Mouse (Mus musculus) C2C12 (cell line): ENCODE measurements around the gene Asb15. TPM values are rescaled to one million over a fixed set of nuclear protein-coding genes. Genes with fewer than 3 reads are reported as not detected.

Source experiments
- H3K27me3 ChIP-seq: one replicate; pipeline ENCODE4 v1.6.1; 2011; ENCODE audit not compliant: control insufficient read depth, insufficient read depth, insufficient read length
- H3K36me3 ChIP-seq: one replicate; pipeline ENCODE4 v1.6.1; 2011; ENCODE audit not compliant: control insufficient read depth, insufficient read depth
- H3K4me3 ChIP-seq: one replicate; pipeline ENCODE4 v1.5.1; 2011; ENCODE audit warnings: mild to moderate bottlenecking, control low read depth; ENCODE audit not compliant: poor library complexity, insufficient read depth, severe bottlenecking
- H3K79me2 ChIP-seq: one replicate; pipeline ENCODE4 v1.6.1; 2011; ENCODE audit not compliant: control insufficient read depth, insufficient read depth
- H3K79me3 ChIP-seq: one replicate; pipeline ENCODE4 v1.6.1; 2011; ENCODE audit warnings: low read depth, control low read depth
- H3ac ChIP-seq: one replicate; pipeline ENCODE3; 2011; ENCODE audit warnings: low read depth; ENCODE audit not compliant: control insufficient read depth, insufficient read length
- CEBPB ChIP-seq: IDR thresholded peaks from one replicate; pipeline ENCODE4 v1.6.1; 2011; ENCODE audit warnings: low read depth, mild to moderate bottlenecking, control low read depth, moderate library complexity
- CTCF ChIP-seq: IDR thresholded peaks from one replicate; pipeline ENCODE4 v1.5.1; 2011; ENCODE audit not compliant: control insufficient read depth, insufficient read depth, insufficient read length
- FOSL1 ChIP-seq: IDR thresholded peaks from one replicate; pipeline ENCODE4 v1.8.0; 2011; ENCODE audit warnings: mild to moderate bottlenecking, low read length; ENCODE audit not compliant: poor library complexity, insufficient read depth, severe bottlenecking
- MAX ChIP-seq: IDR thresholded peaks from one replicate; pipeline ENCODE4 v1.6.1; 2011; ENCODE audit warnings: mild to moderate bottlenecking, control low read depth
- MYOD1 ChIP-seq: IDR thresholded peaks from one replicate; pipeline ENCODE4 v1.6.1; 2011; ENCODE audit warnings: low read depth; ENCODE audit not compliant: control insufficient read depth, insufficient read length
- MYOG ChIP-seq: IDR thresholded peaks from one replicate; pipeline ENCODE4 v1.6.1; 2011; ENCODE audit not compliant: control insufficient read depth, insufficient read length; ENCODE audit errors: extremely low read depth
- USF1 ChIP-seq: IDR thresholded peaks from one replicate; pipeline ENCODE4 v1.6.1; 2011; ENCODE audit warnings: low read depth, mild to moderate bottlenecking, control low read depth, moderate library complexity
- polyA plus RNA-seq: library from polyadenylated mRNA; unstranded; fragments of >200 nt; fragmentation: generic; extraction: Trizol; gene quantifications from one replicate; pipeline ENCODE4 v1.2.1, GENCODE M21; 2012; ENCODE audit warnings: missing spikeins

Asb15 gene
- polyA plus RNA-seq, 1 experiment, result not detected

GRCm38 (mm10) chr6:24554427-24555086 lies 26.6 kb downstream of the Asb15 start:
- TF ChIP-seq FOSL1 (no peak), MYOG (no peak), USF1 (no peak), MAX (no peak), CTCF (no peak), CEBPB (no peak), MYOD1 (no peak)
- no peaks in the 10 kb centered on the region for H3K36me3 ChIP-seq
- no peak overlapping the region for H3ac ChIP-seq
- H3K4me3 ChIP-seq, result no peak overlapping the region
- no peaks in the 10 kb centered on the region for H3K27me3 ChIP-seq
- H3K79me2 ChIP-seq, result no peaks in the 10 kb centered on the region
- H3K79me3 ChIP-seq, result no peaks in the 10 kb centered on the region

- H3ac ChIP-seq, result no peak overlapping the region
- TF ChIP-seq CEBPB (no peak), MYOD1 (no peak), FOSL1 (no peak), CTCF (no peak), MYOG (no peak), USF1 (no peak), MAX (no peak)
Measured at GRCm38 (mm10) chr6:24555488-24555887, 27.5 kb downstream of the Asb15 start.

DNA sequence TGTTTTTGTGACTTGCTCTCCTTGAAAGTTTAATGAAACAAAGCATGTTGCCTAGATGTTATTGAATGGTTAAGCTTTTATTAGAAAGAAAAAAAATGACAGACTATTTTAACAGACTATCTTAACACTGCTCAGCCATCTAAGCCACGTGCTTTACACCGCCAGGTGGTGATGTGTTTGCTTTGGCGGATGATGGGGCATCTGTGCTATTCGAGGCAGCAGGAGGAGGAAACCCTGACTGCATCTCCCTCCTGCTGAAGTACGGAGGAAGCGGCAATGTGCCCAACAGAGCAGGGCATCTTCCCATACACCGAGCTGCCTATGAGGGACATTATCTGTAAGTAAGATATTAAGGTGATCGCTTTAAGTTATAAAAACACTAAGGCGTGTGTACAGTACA lies 36.1 kb downstream of the Asb15 start:
- TF ChIP-seq MYOG, result no peak
- H3K27me3 ChIP-seq, result no peaks in the 10 kb centered on the region
- no peaks in the 10 kb centered on the region for H3K79me2 ChIP-seq
- no peaks in the 10 kb centered on the region for H3K79me3 ChIP-seq
- H3K36me3 ChIP-seq, result no peaks in the 10 kb centered on the region
- no peak overlapping the region for H3K4me3 ChIP-seq
- no peak overlapping the region for H3ac ChIP-seq

More at GRCm38 (mm10) chr6:24555488-24555887, 27.5 kb downstream of the Asb15 start:
- Histone ChIP-seq H3K79me3 (no peaks in the 10 kb centered on the region), H3K79me2 (no peaks in the 10 kb centered on the region), H3K36me3 (no peaks in the 10 kb centered on the region), H3K27me3 (no peaks in the 10 kb centered on the region), H3K4me3 (no peak overlapping the region)

- Histone ChIP-seq H3K27me3 (no peaks in the 10 kb centered on the region), H3K79me2 (no peaks in the 10 kb centered on the region), H3K79me3 (no peaks in the 10 kb centered on the region), H3K36me3 (no peaks in the 10 kb centered on the region), H3K4me3 (no peak overlapping the region), H3ac (no peak overlapping the region)
- no peak for TF ChIP-seq MAX
- TF ChIP-seq CTCF, result no peak
- TF ChIP-seq USF1, result no peak
- TF ChIP-seq MYOD1, result no peak
- TF ChIP-seq MYOG, result no peak
- no peak for TF ChIP-seq CEBPB
- no peak for TF ChIP-seq FOSL1
Measured at GRCm38 (mm10) chr6:24564886-24565285, 36.9 kb downstream of the Asb15 start.

DNA sequence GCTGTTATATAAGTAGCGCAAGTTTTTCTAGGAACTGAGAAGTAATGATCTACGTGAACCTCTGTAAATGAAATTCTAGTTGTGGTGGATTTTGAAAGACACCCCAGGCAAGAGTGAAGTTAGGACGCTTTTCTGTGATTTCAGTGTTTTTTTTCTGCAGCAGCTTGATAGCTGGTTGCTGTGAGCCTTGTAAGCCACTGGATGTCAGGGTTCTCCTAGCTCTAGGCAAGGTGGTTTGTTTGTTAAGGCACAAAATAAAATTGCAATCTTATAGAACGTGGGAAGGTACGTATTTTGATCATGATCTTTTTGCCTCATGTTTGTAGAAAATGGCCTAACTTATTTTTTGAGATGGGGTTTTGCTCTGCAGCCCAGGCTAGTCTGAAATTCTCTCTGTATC lies 41.0 kb downstream of the Asb15 start:
- no peaks in the 10 kb centered on the region for H3K27me3 ChIP-seq
- H3K79me3 ChIP-seq, result no peaks in the 10 kb centered on the region
- no peak overlapping the region for H3K4me3 ChIP-seq
- H3ac ChIP-seq, result no peak overlapping the region
- no peaks in the 10 kb centered on the region for H3K36me3 ChIP-seq
- no peaks in the 10 kb centered on the region for H3K79me2 ChIP-seq
- TF ChIP-seq MYOG, result no peak
- TF ChIP-seq USF1, result no peak
- no peak for TF ChIP-seq CTCF
- no peak for TF ChIP-seq MYOD1
- no peak for TF ChIP-seq FOSL1
- TF ChIP-seq CEBPB, result no peak
- TF ChIP-seq MAX, result no peak

- H3K79me2 ChIP-seq, result no peaks in the 10 kb centered on the region
- H3ac ChIP-seq, result no peak overlapping the region
- H3K4me3 ChIP-seq, result no peak overlapping the region
- H3K79me3 ChIP-seq, result no peaks in the 10 kb centered on the region
- H3K36me3 ChIP-seq, result no peaks in the 10 kb centered on the region
- no peak for TF ChIP-seq MYOD1
- no peak for TF ChIP-seq CTCF
- TF ChIP-seq MAX, result no peak
- TF ChIP-seq FOSL1, result no peak
- TF ChIP-seq MYOG, result no peak
- TF ChIP-seq USF1, result no peak
- TF ChIP-seq CEBPB, result no peak
- H3K27me3 ChIP-seq, result no peaks in the 10 kb centered on the region
Measured at GRCm38 (mm10) chr6:24569711-24570110, 41.8 kb downstream of the Asb15 start.
